8 mouse cellular contexts compared by ENCODE assay signal in the genomic region with DNA sequence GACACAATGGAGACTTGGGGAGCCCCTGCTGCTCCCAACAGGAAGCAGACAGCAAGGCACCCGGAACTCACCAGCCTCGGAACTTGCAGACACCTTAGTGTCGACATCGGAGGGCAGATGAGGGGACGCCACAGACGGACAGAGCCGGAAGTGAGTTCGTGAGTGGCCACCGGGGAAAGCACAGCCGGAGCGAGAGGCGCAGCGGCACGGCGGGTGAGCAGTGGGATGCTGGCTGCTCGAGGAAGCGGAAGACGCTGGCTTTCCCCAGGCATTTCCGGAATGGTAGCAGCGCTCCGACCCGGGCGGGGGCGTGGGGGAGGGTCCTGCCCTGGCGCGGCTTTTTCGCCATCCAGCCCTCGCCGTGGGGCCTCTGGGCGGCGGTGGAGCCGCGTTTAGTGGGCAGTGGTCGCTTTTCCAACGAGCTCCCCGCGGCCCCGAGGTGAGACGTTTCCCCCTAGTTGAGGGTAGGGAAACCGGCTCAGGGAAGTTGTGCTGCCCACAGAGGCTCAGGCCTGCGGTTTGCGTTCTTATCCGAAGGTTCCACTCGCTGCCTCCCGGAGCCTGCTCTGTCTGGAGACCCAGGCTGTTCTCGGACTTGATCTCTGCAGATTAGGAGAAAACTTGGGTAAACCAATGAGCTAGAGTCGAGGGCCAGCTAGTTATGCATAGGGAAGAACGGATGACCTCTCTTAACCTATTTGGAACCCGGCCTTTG. TPM values are rescaled to one million over a fixed set of nuclear protein-coding genes. Genes with fewer than 3 reads are reported as not detected.
DNase-seq lines count a peak whose midpoint lies in the region; ATAC-seq and TF ChIP-seq lines count a peak whose summit lies in the region.

A gene (plus strand): TSS at position 120 of the 715 bp plus-strand sequence.
A gene (minus strand): TSS at position 227 of the 715 bp plus-strand sequence.

- no peak within 1 kb of the TSS for H3K27ac ChIP-seq in cortical plate, adult 2 months (ENCODE audit: insufficient read depth, low read length)

- H3K27me3 ChIP-seq in megakaryocyte, embryonic 14.5 days (replicated peaks), result no peaks in the 10 kb centered on the region

- DNase-seq in gastrocnemius, adult 8-10 months (ENCODE audit: low spot score in 2 of 2), result peak; percentile 76 to 83
- peak; percentile 86 for DNase-seq in hindlimb bud, embryonic 11.5 days (ENCODE audit: extremely low spot score, low read depth, low spot score)
- peak; percentile 80 to 88 for DNase-seq in left cerebral cortex, adult 8-10 months (ENCODE audit: low spot score in 2 of 2)
- DNase-seq in right cerebral cortex, postnatal 10 days (ENCODE audit: low spot score in 2 of 2), result peak; percentile 94 to 96
- DNase-seq in urinary bladder, postnatal 25 days (ENCODE audit: low spot score), result peak; percentile 76

- peaks cover 20% of the 10 kb centered on the region for H3K36me3 ChIP-seq in megakaryocyte, embryonic 14.5 days (replicated peaks; ENCODE audit: low read length)

- H3K4me3 ChIP-seq in cortical plate, adult 2 months (ENCODE audit: insufficient read depth, low read length), result peak within 1 kb of the TSS; percentile 73
- H3K4me3 ChIP-seq in megakaryocyte, embryonic 14.5 days (replicated peaks), result peak within 1 kb of the TSS; percentile 97

- no peaks in the 10 kb centered on the region; the same call in 1 of the 2 replicates for H3K4me1 ChIP-seq in cortical plate, adult 2 months (ENCODE audit: control insufficient read depth, insufficient read depth, low read length)
- peaks cover 43% of the 10 kb centered on the region for H3K4me1 ChIP-seq in megakaryocyte, embryonic 14.5 days

- 0 out of 2 replicates have a peak, but pooled peaks have one; percentile 13 for TF ChIP-seq CTCF in cortical plate, adult 2 months (IDR thresholded peaks at IDR 0.05; ENCODE audit: extremely low read depth, insufficient read depth, low read length)

- ATAC-seq in activated CD4-positive, CD25-positive, alpha-beta regulatory T cell, adult 4 months, result peak; percentile 97

- TF ChIP-seq POLR2A in cortical plate, adult 2 months (IDR thresholded peaks at IDR 0.05; ENCODE audit: extremely low read depth, insufficient read depth, low read length), result peak; percentile 89

- no peaks in the 10 kb centered on the region for H3K9me3 ChIP-seq in megakaryocyte, embryonic 14.5 days

RNA-seq across cellular contexts. Expression of the first gene that starts in this region (rescaled TPM):
- polyA plus RNA-seq in activated CD4-positive, CD25-positive, alpha-beta regulatory T cell, adult 4 months (2017; shearing (Covaris generic)), result 10 to 100 TPM; 41.5 to 52.3 TPM
- polyA plus RNA-seq in cortical plate, adult 2 months (2012; rRNA removed), result 81.7 and 86.5 TPM in 2 replicates
- total RNA-seq in gastrocnemius, adult 8-10 months (2022), result 10 to 100 TPM; 17.9 to 21.8 (median 19.7) TPM
- 10 to 100 TPM; 53.5 to 69.9 (median 67.2) TPM for total RNA-seq in left cerebral cortex, adult 8-10 months (2022)
- 11.5 and 26.0 TPM in 2 replicates for polyA plus RNA-seq in megakaryocyte, embryonic 14.5 days (2012; ENCODE audit: insufficient read depth, low replicate concordance)

RNA-seq across cellular contexts. Expression of the second gene that starts in this region (rescaled TPM):
- 1 to 10 TPM; 1.1 to 2.2 TPM for polyA plus RNA-seq in activated CD4-positive, CD25-positive, alpha-beta regulatory T cell, adult 4 months (2017; shearing (Covaris generic))
- 0.38 and 0.47 TPM in 2 replicates for polyA plus RNA-seq in cortical plate, adult 2 months (2012; rRNA removed)
- not detected for total RNA-seq in gastrocnemius, adult 8-10 months (2022)
- not detected for total RNA-seq in left cerebral cortex, adult 8-10 months (2022)
- polyA plus RNA-seq in megakaryocyte, embryonic 14.5 days (2012; ENCODE audit: insufficient read depth, low replicate concordance), result not detected in 2 replicates
